17 mouse cellular contexts compared by ENCODE assay signal in the genomic region with DNA sequence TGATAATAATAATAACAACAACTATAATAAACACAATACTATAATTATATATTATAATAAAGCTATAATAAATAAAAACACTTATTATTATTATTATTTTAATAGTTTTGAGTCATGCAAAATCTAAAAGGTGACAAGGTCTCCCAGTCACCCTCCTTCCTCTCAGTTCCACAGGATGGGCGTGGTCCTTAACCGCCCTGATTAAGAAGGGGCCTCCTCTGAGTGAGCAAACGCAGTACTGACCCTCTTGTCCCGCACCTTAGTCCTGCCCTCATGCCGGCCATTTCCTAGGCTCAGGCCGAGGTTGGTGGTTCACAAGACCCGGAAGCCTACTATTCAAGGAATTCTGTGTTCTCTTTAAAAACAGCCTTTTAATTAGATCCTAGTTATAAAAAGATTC.
"Had no signal": no experiment of that assay in that cellular context is flagged by ENCODE, and none has a peak within 500 bp of the region (broad histone marks: within the 10 kb centered on the region; RNA-seq: fewer than 3 reads in every experiment).

No protein-coding gene starts in this region.

- H3K4me1 ChIP-seq: neural tube, embryonic 12.5 days; neural tube, embryonic 13.5 days; stomach, embryonic 15.5 days had no signal

- H3K4me2 ChIP-seq: neural tube, embryonic 12.5 days; neural tube, embryonic 13.5 days; neural tube, embryonic 15.5 days; stomach, embryonic 15.5 days had no signal

- H3K36me3 ChIP-seq: neural tube, embryonic 12.5 days; neural tube, embryonic 13.5 days; neural tube, embryonic 15.5 days; stomach, embryonic 15.5 days had no signal

- DNase-seq: retina, postnatal 1 day; right cerebral cortex, adult 18-20 months; right cerebral cortex, postnatal 14 days; right cerebral cortex, postnatal 25 days; right cerebral cortex, postnatal 4 days; spleen, adult 18-20 months; thymus, adult 18-20 months; thymus, adult 2 months; thymus, postnatal 14 days; thymus, postnatal 25 days; thymus, postnatal 36 days; thymus, postnatal 4 days had no signal

- H3K9ac ChIP-seq: neural tube, embryonic 12.5 days; neural tube, embryonic 13.5 days; neural tube, embryonic 15.5 days; stomach, embryonic 15.5 days had no signal

- H3K9me3 ChIP-seq: neural tube, embryonic 12.5 days; neural tube, embryonic 13.5 days; neural tube, embryonic 15.5 days; stomach, embryonic 15.5 days had no signal

- H3K27ac ChIP-seq: neural tube, embryonic 12.5 days; neural tube, embryonic 13.5 days; neural tube, embryonic 15.5 days; stomach, embryonic 15.5 days; stomach, postnatal 0 days had no signal

- H3K4me3 ChIP-seq: neural tube, embryonic 12.5 days; neural tube, embryonic 13.5 days; neural tube, embryonic 15.5 days; stomach, embryonic 15.5 days had no signal
